26 mouse cellular contexts compared by ENCODE assay signal in the genomic region with DNA sequence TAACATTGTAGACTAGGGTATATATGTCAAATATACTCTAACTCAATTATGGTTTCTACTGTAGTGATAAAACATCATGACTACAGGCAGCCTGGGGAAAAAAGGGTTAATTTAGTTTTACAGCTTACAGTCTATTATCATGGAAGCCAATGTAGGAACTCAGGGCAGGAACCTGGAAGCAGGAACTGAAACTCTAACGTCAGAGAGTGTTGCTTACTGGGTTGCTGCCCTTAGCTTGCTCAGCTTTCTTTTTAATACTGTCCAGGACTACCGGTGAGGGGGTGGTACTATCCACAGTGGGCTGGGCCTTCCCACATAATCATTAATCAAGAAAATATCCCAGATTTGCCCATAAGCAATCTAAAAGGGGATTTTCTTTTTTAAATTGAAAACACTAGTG. TPM values are rescaled to one million over a fixed set of nuclear protein-coding genes. Genes with fewer than 3 reads are reported as not detected.
DNase-seq lines count a peak whose midpoint lies in the region; ATAC-seq and TF ChIP-seq lines count a peak whose summit lies in the region.
"Had no signal": no experiment of that assay in that cellular context is flagged by ENCODE, and none has a peak within 500 bp of the region (broad histone marks: within the 10 kb centered on the region; RNA-seq: fewer than 3 reads in every experiment).

No protein-coding gene starts in this region.

- no peak for ATAC-seq in liver, embryonic 11.5 days (replicated peaks; ENCODE audit: low FRiP score)
- ATAC-seq in megakaryocyte, adult 5-6 weeks (ENCODE audit: poor library complexity, severe bottlenecking): peak; percentile 67
- peak; percentile 75 for ATAC-seq in monocyte, adult 5-6 weeks (replicated peaks; ENCODE audit: insufficient number of reproducible peaks, low FRiP score, low TSS enrichment, poor library complexity, severe bottlenecking)
- ATAC-seq in hindbrain, embryonic 13.5 days (ENCODE audit: low FRiP score): no peak
- ATAC-seq: CD4-positive, CD25-positive, alpha-beta regulatory T cell, adult 4 months; forebrain, embryonic 14.5 days; forebrain, postnatal 0 days had no signal

- peaks cover 2% of the 10 kb centered on the region; the same call in 1 of the 2 replicates for H3K36me3 ChIP-seq in liver, adult 2 months (ENCODE audit: control insufficient read depth, insufficient read depth, low read length)
- H3K36me3 ChIP-seq in liver, embryonic 11.5 days (ENCODE audit: control insufficient read depth, insufficient read depth, low read length): no peaks in the 10 kb centered on the region; the same call in 1 of the 2 replicates
- H3K36me3 ChIP-seq in hindbrain, embryonic 13.5 days: peaks cover 29% of the 10 kb centered on the region

- H3K4me2 ChIP-seq in liver, embryonic 11.5 days: no peak overlapping the region
- no peak overlapping the region for H3K4me2 ChIP-seq in hindbrain, embryonic 13.5 days
- H3K4me2 ChIP-seq: embryonic facial prominence, embryonic 12.5 days; embryonic facial prominence, embryonic 15.5 days; heart, embryonic 12.5 days; heart, embryonic 15.5 days; hindbrain, embryonic 14.5 days had no signal

- TF ChIP-seq CTCF in liver, adult 2 months (IDR thresholded peaks at IDR 0.05; ENCODE audit: low read depth, low read length): no peak

- H3K9me3 ChIP-seq in liver, embryonic 11.5 days (ENCODE audit: control insufficient read depth, low read length): no peaks in the 10 kb centered on the region
- no peaks in the 10 kb centered on the region for H3K9me3 ChIP-seq in hindbrain, embryonic 13.5 days
- H3K9me3 ChIP-seq: embryonic facial prominence, embryonic 12.5 days; embryonic facial prominence, embryonic 15.5 days; heart, embryonic 12.5 days; heart, embryonic 15.5 days; hindbrain, embryonic 10.5 days had no signal

- peak; percentile 29 for DNase-seq in liver, adult 2 months (ENCODE audit: extremely low read depth, low read depth, low spot score)
- DNase-seq in liver, embryonic 11.5 days (ENCODE audit: low spot score): no peak
- DNase-seq in layer of hippocampus, adult 9-10 months (ENCODE audit: low spot score): no peak
- DNase-seq: adrenal gland, adult 2 months; adrenal gland, postnatal 14 days; cerebellum, adult 11 months; cerebellum, adult 2 months; cerebellum, adult 9-11 months; cerebellum, postnatal 25 days; forebrain, postnatal 0 days; gastrocnemius, adult 2 months; gastrocnemius, postnatal 14 days; heart, adult 18-20 months; heart, postnatal 10 days; heart, postnatal 36 days had no signal

- TF ChIP-seq POLR2A in liver, adult 2 months (IDR thresholded peaks at IDR 0.05; ENCODE audit: extremely low read depth, insufficient read depth, low read length): no peak

- H3K9ac ChIP-seq in liver, adult 2 months (ENCODE audit: low read depth, low read length): no peak overlapping the region
- H3K9ac ChIP-seq in liver, embryonic 11.5 days (ENCODE audit: low read depth, low read length): no peak overlapping the region
- no peak overlapping the region for H3K9ac ChIP-seq in hindbrain, embryonic 13.5 days
- H3K9ac ChIP-seq: embryonic facial prominence, embryonic 12.5 days; embryonic facial prominence, embryonic 15.5 days; forebrain, postnatal 0 days; heart, embryonic 12.5 days; heart, embryonic 15.5 days; hindbrain, embryonic 14.5 days had no signal

- no peak overlapping the region for H3K4me3 ChIP-seq in liver, adult 2 months (ENCODE audit: insufficient read depth, low read depth, low read length)
- no peak overlapping the region for H3K4me3 ChIP-seq in liver, embryonic 11.5 days (ENCODE audit: low read depth, low read length)
- H3K4me3 ChIP-seq in hindbrain, embryonic 13.5 days: no peak overlapping the region
- H3K4me3 ChIP-seq: embryonic facial prominence, embryonic 12.5 days; embryonic facial prominence, embryonic 15.5 days; gastrocnemius, adult 2 months; heart, embryonic 12.5 days; heart, embryonic 15.5 days; hindbrain, embryonic 10.5 days had no signal

- 25% methylated on average over 2 of the region's 2 CpGs for WGBS in liver, adult 2 months
- WGBS in liver, embryonic 11.5 days: 77% methylated on average over 2 of the region's 2 CpGs
- 90% methylated on average over 2 of the region's 2 CpGs for WGBS in hindbrain, embryonic 13.5 days

- no peak overlapping the region for H3K27ac ChIP-seq in liver, adult 2 months (replicated peaks; ENCODE audit: insufficient read depth, low read depth, low read length)
- H3K27ac ChIP-seq in liver, embryonic 11.5 days (ENCODE audit: low read depth, low read length): no peak overlapping the region
- H3K27ac ChIP-seq in hindbrain, embryonic 13.5 days: no peak overlapping the region
- H3K27ac ChIP-seq: embryonic facial prominence, embryonic 12.5 days; embryonic facial prominence, embryonic 15.5 days; gastrocnemius, adult 2 months; heart, embryonic 15.5 days; hindbrain, embryonic 10.5 days; hindbrain, embryonic 14.5 days had no signal

- no peaks in the 10 kb centered on the region; the same call in 1 of the 2 replicates for H3K79me2 ChIP-seq in liver, adult 2 months (ENCODE audit: control insufficient read depth, insufficient read depth, low read length)

- peaks cover 4% of the 10 kb centered on the region; the same call in 1 of the 2 replicates for H3K4me1 ChIP-seq in liver, adult 2 months (ENCODE audit: control insufficient read depth, insufficient read depth, low read length)
- no peaks in the 10 kb centered on the region for H3K4me1 ChIP-seq in liver, embryonic 11.5 days (replicated peaks; ENCODE audit: control insufficient read depth, insufficient read depth, low read length)
- peaks cover 8% of the 10 kb centered on the region; the same call in 1 of the 2 replicates for H3K4me1 ChIP-seq in hindbrain, embryonic 13.5 days (replicated peaks)
- H3K4me1 ChIP-seq: embryonic facial prominence, embryonic 12.5 days; embryonic facial prominence, embryonic 15.5 days; heart, embryonic 12.5 days had no signal

- H3K27me3 ChIP-seq in liver, adult 2 months (ENCODE audit: control insufficient read depth, insufficient read depth, low read length): no peaks in the 10 kb centered on the region
- no peaks in the 10 kb centered on the region for H3K27me3 ChIP-seq in liver, embryonic 11.5 days (replicated peaks; ENCODE audit: control insufficient read depth, insufficient read depth, low read length)
- H3K27me3 ChIP-seq in hindbrain, embryonic 13.5 days: no peaks in the 10 kb centered on the region
- H3K27me3 ChIP-seq: embryonic facial prominence, embryonic 12.5 days; embryonic facial prominence, embryonic 15.5 days; heart, embryonic 12.5 days; heart, embryonic 15.5 days had no signal

RNA-seq across cellular contexts. Expression of gene Dmac1, which starts 2.4 kb away (rescaled TPM):
- 21.0 and 28.3 TPM in 2 replicates for total RNA-seq in liver, adult 2 months (2014; rRNA removed)
- 37.7 and 41.5 TPM in 2 replicates for polyA plus RNA-seq in liver, adult 2 months (2012; rRNA removed)
- 123 TPM in 2 replicates for polyA plus RNA-seq in liver, embryonic 11.5 days (2014; fragmentation: Nextera tagmentation; extraction: Ambion mirVana)
- total RNA-seq in megakaryocyte, adult 5-6 weeks (2015): 78.4 and 110 TPM in 2 replicates
- 78.6 and 83.2 TPM in 2 replicates for total RNA-seq in megakaryocyte, adult 5-6 weeks (2017)
- 20.4 to 41.1 TPM (median 30.9 TPM) in 3 replicates for total RNA-seq in monocyte, adult 5-6 weeks (2017)
- polyA plus RNA-seq in hindbrain, embryonic 13.5 days (2015; fragmentation: Nextera tagmentation; extraction: Ambion mirVana): 102 and 111 TPM in 2 replicates

Comparison
In these comparisons a context has a peak if more than half of its experiments do, and no peak if none do; other contexts are left out.
1. ATAC-seq: peak in megakaryocyte, adult 5-6 weeks (single experiment) and monocyte, adult 5-6 weeks (single experiment); none in liver, embryonic 11.5 days (single experiment) and hindbrain, embryonic 13.5 days (single experiment).